Mouse (Mus musculus) neutrophil, adult 83 days (primary cell): ENCODE measurements around the gene Bco1. TPM values are rescaled to one million over a fixed set of nuclear protein-coding genes. Genes with fewer than 3 reads are reported as not detected.

Experiments used
- total RNA-seq, 2 experiments: library from RNA; stranded (reverse); gene quantifications; one replicate each; pipeline ENCODE4 v1.2.4; 2023

Gene Bco1
- under 1 TPM in 1 of 2 experiments, not detected in 1; 0.18 TPM for total RNA-seq

GRCm38 (mm10) chr8:117095647-117096046 lies at the start of gene Bco1:
Gene Bco1, plus strand, starts transcription at chr8:117095854.

GRCm38 (mm10) chr8:117082399-117082872 lies 13.2 kb upstream of the Bco1 start, which contains the start of gene Pkd1l2:
Gene Pkd1l2, minus strand, starts transcription at chr8:117082449.

GRCm38 (mm10) chr8:117158135-117158761 lies 62.6 kb downstream of the Bco1 start, which contains the start of gene Gan:
Gene Gan, plus strand, starts transcription at chr8:117158135.

Other genes with a start within 250 kb of the Bco1 start
- 10 to 100 TPM in 1 of 2 experiments, 1 to 10 TPM in 1; 8.9 to 13.3 TPM for gene Cmc2, start 174.4 kb upstream of the Bco1 start, total RNA-seq
- gene Cenpn, start 174.1 kb upstream of the Bco1 start, total RNA-seq: 10 to 100 TPM; 19.2 to 20.5 TPM
- gene Atmin, start 152.5 kb upstream of the Bco1 start, total RNA-seq: 1 to 10 TPM; 8.9 to 9.3 TPM
- gene 1700030J22Rik, start 116.9 kb upstream of the Bco1 start, total RNA-seq: under 1 TPM; 0.15 to 0.62 TPM
- gene Gcsh, start 102.3 kb upstream of the Bco1 start, total RNA-seq: 1 to 10 TPM; 3.6 to 4.0 TPM
- under 1 TPM; 0.20 to 0.31 TPM for gene Pkd1l2, start 13.4 kb upstream of the Bco1 start, total RNA-seq
- gene Gan, start 62.3 kb downstream of the Bco1 start, total RNA-seq: 1 to 10 TPM; 4.2 to 5.1 TPM
- gene Cmip, start 161.2 kb downstream of the Bco1 start, total RNA-seq: 100 to 1,000 TPM; 195 to 211 TPM